Mouse (Mus musculus) mature B cell (primary cell): ENCODE measurements around the gene Ermard.

ENCODE experiments used
- in situ Hi-C: fragments of 300-500 bp; cut with MboI; formaldehyde crosslinking; loops from 2 replicates; pipeline ENCODE4 v1.14.3; 2019

Ermard gene

GRCm38 (mm10) chr17:15115550-15115949 lies 74.5 kb downstream of the Ermard start:
- in situ Hi-C loops: no loop called here

GRCm38 (mm10) chr17:15120096-15120495 lies 79.1 kb downstream of the Ermard start:
- in situ Hi-C loops: no loop called here

DNA sequence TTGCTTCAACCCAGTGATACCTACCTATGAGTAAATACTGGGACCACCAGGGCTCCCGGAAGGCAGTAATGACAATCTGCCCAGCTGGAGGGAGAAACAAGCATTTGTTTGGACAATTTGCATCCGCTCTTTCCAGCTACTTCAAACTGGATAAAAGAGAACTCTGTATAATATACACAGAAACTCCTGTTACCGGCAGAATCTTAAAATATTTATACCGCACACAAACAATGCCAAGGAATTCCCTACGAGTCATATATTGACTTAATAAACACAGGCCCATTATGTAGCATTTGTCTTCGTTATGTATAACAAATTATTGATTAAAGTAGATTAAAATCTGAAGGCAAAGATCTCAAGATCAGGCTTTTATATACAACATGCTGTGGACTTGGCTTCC lies 79.6 kb downstream of the Ermard start:
- in situ Hi-C loops: no loop called here

GRCm38 (mm10) chr17:15129630-15130287 lies 88.8 kb downstream of the Ermard start:
- in situ Hi-C loops: no loop called here

DNA sequence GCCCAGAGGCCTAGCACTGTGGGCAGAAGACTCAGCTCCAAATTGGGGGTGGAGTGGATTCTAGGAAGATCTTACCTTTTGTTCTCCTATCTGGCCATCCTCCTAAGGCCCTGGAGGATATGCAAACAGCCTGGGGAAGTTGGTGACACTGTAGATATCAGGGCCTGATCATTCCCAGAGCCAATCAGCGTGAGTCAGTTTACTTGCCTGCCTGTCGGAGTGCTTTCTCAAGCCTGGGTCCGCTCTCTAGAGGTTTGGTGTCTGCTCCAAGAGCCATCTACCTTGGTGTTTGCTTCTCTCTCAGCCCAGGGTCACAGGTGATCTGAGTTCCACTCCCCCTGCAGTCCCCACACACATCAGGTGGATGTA lies 89.3 kb downstream of the Ermard start:
- in situ Hi-C loops: no loop called here

GRCm38 (mm10) chr17:15134905-15135669 lies 94.1 kb downstream of the Ermard start:
- in situ Hi-C loops: no loop called here

DNA sequence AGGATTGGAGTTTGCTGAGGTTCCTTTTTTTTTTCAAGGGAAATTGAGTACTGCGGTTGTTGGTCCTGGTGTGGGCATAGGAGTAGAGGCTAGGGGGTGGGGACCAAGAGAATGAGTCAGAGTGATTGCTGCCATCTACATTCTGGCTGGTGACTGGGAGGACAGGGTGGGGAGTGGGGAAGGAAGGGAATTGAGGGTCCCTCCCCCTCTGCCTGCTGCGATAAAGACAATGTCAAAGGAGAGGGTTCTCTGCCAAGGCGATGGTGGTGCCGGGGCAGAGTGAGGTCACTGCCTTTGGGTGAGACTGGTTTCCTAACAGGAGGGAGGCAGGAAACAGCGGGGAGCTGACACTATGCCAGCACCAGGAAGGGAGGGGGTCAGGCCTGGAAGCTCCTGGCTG lies 96.4 kb downstream of the Ermard start:
- in situ Hi-C loops: no loop called here
